Mouse (Mus musculus): ENCODE measurements at regions not wholly inside any gene's neighbourhood (a gene's known extent, or its start where the extent isn't known, plus 50 kb on each side); places are given as distances from the start of the nearest gene placed in this dataset.

- Histone ChIP-seq H3K4me2 (ENCODE audit: low read length) (no peak overlapping the region), H3K4me1 (replicated peaks; ENCODE audit: control insufficient read depth, insufficient read depth, low read length) (no peaks in the 10 kb centered on the region), H3K9me3 (ENCODE audit: control insufficient read depth, low read length) (no peaks in the 10 kb centered on the region), H3K4me3 (ENCODE audit: low read depth, low read length) (no peak overlapping the region), H3K36me3 (ENCODE audit: control insufficient read depth, insufficient read depth, low read length) (no peaks in the 10 kb centered on the region), H3K9ac (ENCODE audit: low read length) (no peak overlapping the region), H3K27me3 (replicated peaks; ENCODE audit: control insufficient read depth, insufficient read depth, low read length) (no peaks in the 10 kb centered on the region), H3K27ac (ENCODE audit: low read depth) (no peak overlapping the region)
- 49% methylated on average over 3 of the region's 3 CpGs for WGBS
- ATAC-seq (replicated peaks; ENCODE audit: low FRiP score, low TSS enrichment, low read depth) (no peak), DNase-seq (ENCODE audit: low spot score) (no peak)
These were observed 712.3 kb upstream of the Klhl29 start for GRCm38 (mm10) chr12:6087627-6088350.

GRCm38 (mm10) chr12:6087071-6087470, 711.6 kb upstream of the Klhl29 start:
- DNase-seq (ENCODE audit: low spot score): no peak

GRCm38 (mm10) chr12:6046866-6047689, 671.6 kb upstream of the Klhl29 start:
- no peaks in the 10 kb centered on the region for H3K4me1 ChIP-seq (replicated peaks; ENCODE audit: control insufficient read depth, insufficient read depth, low read length)
- no peaks in the 10 kb centered on the region for H3K27me3 ChIP-seq (replicated peaks; ENCODE audit: control insufficient read depth, insufficient read depth, low read length)
- H3K9ac ChIP-seq (ENCODE audit: low read length): no peak overlapping the region
- no peaks in the 10 kb centered on the region for H3K36me3 ChIP-seq (ENCODE audit: control insufficient read depth, insufficient read depth, low read length)
- no peaks in the 10 kb centered on the region for H3K9me3 ChIP-seq (ENCODE audit: control insufficient read depth, low read length)
- WGBS: 73% methylated on average over 9 of the region's 9 CpGs
- ATAC-seq (replicated peaks; ENCODE audit: low FRiP score, low TSS enrichment, low read depth) (no peak), DNase-seq (ENCODE audit: low spot score) (no peak)
- no peak overlapping the region for H3K4me2 ChIP-seq (ENCODE audit: low read length)
- no peak overlapping the region for H3K4me3 ChIP-seq (ENCODE audit: low read depth, low read length)
- H3K27ac ChIP-seq (ENCODE audit: low read depth): no peak overlapping the region

More at GRCm38 (mm10) chr12:6087071-6087470, 711.6 kb upstream of the Klhl29 start:
- Histone ChIP-seq H3K27ac (ENCODE audit: low read depth) (no peak overlapping the region), H3K4me1 (replicated peaks; ENCODE audit: control insufficient read depth, insufficient read depth, low read length) (no peaks in the 10 kb centered on the region), H3K9ac (ENCODE audit: low read length) (no peak overlapping the region), H3K4me3 (ENCODE audit: low read depth, low read length) (no peak overlapping the region), H3K9me3 (ENCODE audit: control insufficient read depth, low read length) (no peaks in the 10 kb centered on the region), H3K36me3 (ENCODE audit: control insufficient read depth, insufficient read depth, low read length) (no peaks in the 10 kb centered on the region), H3K27me3 (replicated peaks; ENCODE audit: control insufficient read depth, insufficient read depth, low read length) (no peaks in the 10 kb centered on the region), H3K4me2 (ENCODE audit: low read length) (no peak overlapping the region)
- ATAC-seq (replicated peaks; ENCODE audit: low FRiP score, low TSS enrichment, low read depth): no peak
- WGBS: 28% methylated on average over 2 of the region's 2 CpGs

GRCm38 (mm10) chr12:6046110-6046509, 670.6 kb upstream of the Klhl29 start:
- WGBS: 89% methylated on average over 2 of the region's 2 CpGs
- no peak for ATAC-seq (replicated peaks; ENCODE audit: low FRiP score, low TSS enrichment, low read depth)

GRCm38 (mm10) chr12:6042326-6042725, 666.8 kb upstream of the Klhl29 start:
- no peak overlapping the region for H3K27ac ChIP-seq (ENCODE audit: low read depth)
- H3K9me3 ChIP-seq (ENCODE audit: control insufficient read depth, low read length): no peaks in the 10 kb centered on the region
- no peaks in the 10 kb centered on the region for H3K27me3 ChIP-seq (replicated peaks; ENCODE audit: control insufficient read depth, insufficient read depth, low read length)
- no peak overlapping the region for H3K4me3 ChIP-seq (ENCODE audit: low read depth, low read length)
- no peaks in the 10 kb centered on the region for H3K4me1 ChIP-seq (replicated peaks; ENCODE audit: control insufficient read depth, insufficient read depth, low read length)
- no peaks in the 10 kb centered on the region for H3K36me3 ChIP-seq (ENCODE audit: control insufficient read depth, insufficient read depth, low read length)
- no peak for ATAC-seq (replicated peaks; ENCODE audit: low FRiP score, low TSS enrichment, low read depth)
- no peak overlapping the region for H3K9ac ChIP-seq (ENCODE audit: low read length)
- 35% methylated on average over 1 of the region's 1 CpGs for WGBS
- no peak overlapping the region for H3K4me2 ChIP-seq (ENCODE audit: low read length)
- DNase-seq (ENCODE audit: low spot score): peak; percentile 62

More at GRCm38 (mm10) chr12:6046110-6046509, 670.6 kb upstream of the Klhl29 start:
- no peak overlapping the region for H3K27ac ChIP-seq (ENCODE audit: low read depth)
- no peak overlapping the region for H3K4me3 ChIP-seq (ENCODE audit: low read depth, low read length)
- no peaks in the 10 kb centered on the region for H3K27me3 ChIP-seq (replicated peaks; ENCODE audit: control insufficient read depth, insufficient read depth, low read length)
- H3K4me1 ChIP-seq (replicated peaks; ENCODE audit: control insufficient read depth, insufficient read depth, low read length): no peaks in the 10 kb centered on the region
- no peaks in the 10 kb centered on the region for H3K9me3 ChIP-seq (ENCODE audit: control insufficient read depth, low read length)
- H3K9ac ChIP-seq (ENCODE audit: low read length): no peak overlapping the region
- H3K36me3 ChIP-seq (ENCODE audit: control insufficient read depth, insufficient read depth, low read length): no peaks in the 10 kb centered on the region
- no peak overlapping the region for H3K4me2 ChIP-seq (ENCODE audit: low read length)
- DNase-seq (ENCODE audit: low spot score): no peak

GRCm38 (mm10) chr12:6024111-6024510, 648.6 kb upstream of the Klhl29 start:
- no peak overlapping the region for H3K9ac ChIP-seq (ENCODE audit: low read length)
- DNase-seq (ENCODE audit: low spot score) (no peak), ATAC-seq (replicated peaks; ENCODE audit: low FRiP score, low TSS enrichment, low read depth) (no peak)
- H3K27me3 ChIP-seq (replicated peaks; ENCODE audit: control insufficient read depth, insufficient read depth, low read length): no peaks in the 10 kb centered on the region
- H3K4me2 ChIP-seq (ENCODE audit: low read length): no peak overlapping the region
- H3K27ac ChIP-seq (ENCODE audit: low read depth): no peak overlapping the region
- WGBS: 80% methylated on average over 3 of the region's 3 CpGs
- no peaks in the 10 kb centered on the region for H3K9me3 ChIP-seq (ENCODE audit: control insufficient read depth, low read length)
- H3K36me3 ChIP-seq (ENCODE audit: control insufficient read depth, insufficient read depth, low read length): no peaks in the 10 kb centered on the region
- no peaks in the 10 kb centered on the region for H3K4me1 ChIP-seq (replicated peaks; ENCODE audit: control insufficient read depth, insufficient read depth, low read length)
- no peak overlapping the region for H3K4me3 ChIP-seq (ENCODE audit: low read depth, low read length)

GRCm38 (mm10) chr12:6022490-6022889, 647.0 kb upstream of the Klhl29 start:
- DNase-seq (ENCODE audit: low spot score) (no peak), ATAC-seq (replicated peaks; ENCODE audit: low FRiP score, low TSS enrichment, low read depth) (no peak)
- Histone ChIP-seq H3K9me3 (ENCODE audit: control insufficient read depth, low read length) (no peaks in the 10 kb centered on the region), H3K36me3 (ENCODE audit: control insufficient read depth, insufficient read depth, low read length) (no peaks in the 10 kb centered on the region), H3K27me3 (replicated peaks; ENCODE audit: control insufficient read depth, insufficient read depth, low read length) (no peaks in the 10 kb centered on the region), H3K4me2 (ENCODE audit: low read length) (no peak overlapping the region), H3K4me1 (replicated peaks; ENCODE audit: control insufficient read depth, insufficient read depth, low read length) (no peaks in the 10 kb centered on the region), H3K27ac (ENCODE audit: low read depth) (no peak overlapping the region), H3K4me3 (ENCODE audit: low read depth, low read length) (no peak overlapping the region), H3K9ac (ENCODE audit: low read length) (no peak overlapping the region)
- WGBS: 57% methylated on average over 2 of the region's 2 CpGs

- H3K27me3 ChIP-seq (replicated peaks; ENCODE audit: control insufficient read depth, insufficient read depth, low read length): no peaks in the 10 kb centered on the region
- H3K4me1 ChIP-seq (replicated peaks; ENCODE audit: control insufficient read depth, insufficient read depth, low read length): no peaks in the 10 kb centered on the region
- no peak overlapping the region for H3K9ac ChIP-seq (ENCODE audit: low read length)
- DNase-seq (ENCODE audit: low spot score) (no peak), ATAC-seq (replicated peaks; ENCODE audit: low FRiP score, low TSS enrichment, low read depth) (no peak)
- H3K9me3 ChIP-seq (ENCODE audit: control insufficient read depth, low read length): no peaks in the 10 kb centered on the region
- no peak overlapping the region for H3K4me3 ChIP-seq (ENCODE audit: low read depth, low read length)
- H3K4me2 ChIP-seq (ENCODE audit: low read length): no peak overlapping the region
- no peaks in the 10 kb centered on the region for H3K36me3 ChIP-seq (ENCODE audit: control insufficient read depth, insufficient read depth, low read length)
- WGBS: 72% methylated on average over 3 of the region's 3 CpGs
- H3K27ac ChIP-seq (ENCODE audit: low read depth): no peak overlapping the region
These were observed 625.5 kb upstream of the Klhl29 start for GRCm38 (mm10) chr12:6000961-6001360.
